Mouse (Mus musculus): ENCODE data around the gene Rpl5. TPM values are rescaled to one million over a fixed set of nuclear protein-coding genes. Genes with fewer than 3 reads are reported as not detected.
"Not testable (repeated sequence)": the region's sequence is repeated elsewhere in the genome, so short reads cannot be mapped to it uniquely, and the experiment has no call there.

The Rpl5 gene
- polyA plus RNA-seq, 1 experiment from 2014 or later: 65.2 TPM

DNA sequence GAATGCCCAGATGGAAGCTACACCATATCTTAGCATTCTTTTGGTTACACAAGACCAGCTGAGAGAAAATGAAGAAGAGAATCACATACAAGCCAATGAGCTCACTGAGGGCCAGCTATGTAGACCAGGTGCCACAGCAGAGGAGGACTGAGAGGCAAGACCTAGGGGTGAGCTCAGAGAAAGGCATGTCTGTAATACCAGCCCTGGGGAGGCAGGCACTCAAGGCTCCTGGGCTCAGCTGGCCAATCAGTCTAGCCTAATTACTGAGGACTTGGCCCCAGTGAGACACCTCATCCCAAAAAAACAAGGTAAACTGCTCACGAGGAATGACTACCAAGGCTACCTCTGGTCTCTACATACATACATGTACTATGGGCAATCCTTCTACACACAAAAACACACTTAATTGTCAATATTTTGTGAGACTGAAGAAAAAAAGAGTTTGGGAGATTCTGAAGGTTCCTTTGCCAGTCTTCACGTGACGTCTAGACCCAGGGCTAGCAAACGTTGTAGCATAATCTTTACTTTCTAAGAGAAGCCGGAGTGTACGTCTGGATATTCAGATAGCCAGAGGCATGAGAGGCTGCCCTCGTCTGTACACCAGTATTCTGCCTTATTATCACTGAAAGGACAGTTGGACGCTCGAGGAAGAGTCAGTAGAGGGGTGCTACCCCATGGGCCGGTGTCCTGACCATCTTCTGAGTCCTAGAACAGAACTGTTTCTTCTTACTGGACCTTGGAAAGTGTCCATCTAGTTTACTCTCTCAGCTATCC, 34.7 kb downstream of the Rpl5 start:
- Histone ChIP-seq H3K27ac (replicated peaks) (no peak overlapping the region), H3K27me3 (no peaks in the 10 kb centered on the region), H3K4me2 (replicated peaks) (no peak overlapping the region), H3K36me3 (no peaks in the 10 kb centered on the region), H3K4me3 (no peak overlapping the region), H3K4me1 (no peaks in the 10 kb centered on the region), H3K9ac (replicated peaks) (no peak overlapping the region), H3K9me3 (no peaks in the 10 kb centered on the region)
- no peak for ATAC-seq (ENCODE audit: low FRiP score, low read depth)
- 88% methylated on average over 10 of the region's 10 CpGs for WGBS

DNA sequence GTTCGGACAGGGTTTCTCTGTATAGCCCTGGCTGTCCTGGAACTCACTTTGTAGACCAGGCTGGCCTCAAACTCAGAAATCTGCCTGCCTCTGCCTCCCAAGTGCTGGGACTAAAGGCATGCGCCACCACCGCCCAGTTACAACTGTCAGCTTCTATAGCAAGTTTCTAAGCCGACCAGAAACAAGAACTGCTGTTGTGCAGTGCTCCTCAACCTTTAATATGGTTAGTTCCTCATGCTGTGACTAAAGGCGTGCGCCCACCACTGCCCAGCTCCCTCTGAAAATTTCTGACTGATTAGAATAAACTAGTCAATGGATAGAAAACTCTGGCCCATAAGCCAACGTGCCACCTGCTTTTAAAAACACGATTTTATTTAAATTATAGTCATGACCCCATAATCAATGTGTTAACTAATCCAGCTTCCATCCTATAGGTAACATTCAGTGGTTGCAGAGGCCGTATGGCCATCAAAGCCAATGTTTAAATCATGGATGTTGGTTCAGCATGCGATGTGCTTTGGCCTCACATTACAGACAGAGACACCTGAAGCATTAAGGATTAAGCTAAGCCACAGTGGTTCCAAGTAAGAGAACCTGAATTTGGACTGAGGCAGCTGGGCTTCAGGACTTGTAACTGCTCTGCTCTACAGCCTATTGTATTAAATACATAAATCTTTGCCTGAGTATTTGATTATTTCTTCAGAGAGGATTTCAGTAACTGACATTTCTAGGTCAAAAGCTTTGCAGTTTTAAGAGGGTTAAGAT, 36.5 kb downstream of the Rpl5 start:
- Histone ChIP-seq H3K27me3 (no peaks in the 10 kb centered on the region), H3K27ac (replicated peaks) (no peak overlapping the region), H3K4me3 (no peak overlapping the region), H3K9ac (replicated peaks) (no peak overlapping the region), H3K36me3 (no peaks in the 10 kb centered on the region), H3K9me3 (no peaks in the 10 kb centered on the region), H3K4me2 (replicated peaks) (no peak overlapping the region), H3K4me1 (no peaks in the 10 kb centered on the region)
- 87% methylated on average over 10 of the region's 10 CpGs for WGBS
- no peak for ATAC-seq (ENCODE audit: low FRiP score, low read depth)

GRCm38 (mm10) chr5:107938483-107938882, 38.2 kb downstream of the Rpl5 start:
- 87% methylated on average over 1 of the region's 1 CpGs for WGBS
- ATAC-seq (ENCODE audit: low FRiP score, low read depth); H3K9me3 ChIP-seq; H3K27me3 ChIP-seq; H3K4me1 ChIP-seq; H3K36me3 ChIP-seq; H3K4me3 ChIP-seq; H3K27ac ChIP-seq (replicated peaks); H3K4me2 ChIP-seq (replicated peaks); H3K9ac ChIP-seq (replicated peaks): not testable (repeated sequence)

- no peak overlapping the region for H3K9ac ChIP-seq (replicated peaks)
- H3K36me3 ChIP-seq: no peaks in the 10 kb centered on the region
- no peaks in the 10 kb centered on the region for H3K9me3 ChIP-seq
- WGBS: 88% methylated on average over 2 of the region's 2 CpGs
- H3K27ac ChIP-seq (replicated peaks): no peak overlapping the region
- H3K27me3 ChIP-seq: no peaks in the 10 kb centered on the region
- no peak overlapping the region for H3K4me3 ChIP-seq
- H3K4me1 ChIP-seq: no peaks in the 10 kb centered on the region
- ATAC-seq (ENCODE audit: low FRiP score, low read depth): no peak
- H3K4me2 ChIP-seq (replicated peaks): no peak overlapping the region
These were observed 38.6 kb downstream of the Rpl5 start for GRCm38 (mm10) chr5:107938886-107939285.

DNA sequence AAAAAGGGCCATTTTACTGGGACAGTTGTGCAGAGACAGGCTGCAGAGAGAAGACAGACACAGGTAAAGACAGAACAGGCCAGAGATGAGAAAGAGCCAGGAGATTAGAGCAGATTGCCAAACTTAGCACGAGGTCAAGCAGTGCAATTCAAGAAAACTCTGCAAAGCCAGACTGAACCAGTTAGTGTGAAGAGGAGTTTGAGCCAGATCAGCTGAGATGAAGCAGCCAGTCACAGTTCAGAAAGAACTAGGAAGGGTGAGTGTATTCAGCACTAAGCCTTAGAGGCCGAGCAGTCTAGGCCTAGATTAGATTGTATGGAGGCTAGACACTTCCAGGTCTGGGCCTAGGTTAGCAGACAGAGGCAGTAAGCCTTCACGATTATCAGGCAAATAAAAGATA, 39.4 kb downstream of the Rpl5 start:
- Histone ChIP-seq H3K4me3 (no peak overlapping the region), H3K27me3 (no peaks in the 10 kb centered on the region), H3K9me3 (no peaks in the 10 kb centered on the region), H3K27ac (replicated peaks) (no peak overlapping the region), H3K4me2 (replicated peaks) (no peak overlapping the region), H3K36me3 (no peaks in the 10 kb centered on the region), H3K4me1 (no peaks in the 10 kb centered on the region), H3K9ac (replicated peaks) (no peak overlapping the region)
- 77% methylated on average over 3 of the region's 3 CpGs for WGBS
- no peak for ATAC-seq (ENCODE audit: low FRiP score, low read depth)

DNA sequence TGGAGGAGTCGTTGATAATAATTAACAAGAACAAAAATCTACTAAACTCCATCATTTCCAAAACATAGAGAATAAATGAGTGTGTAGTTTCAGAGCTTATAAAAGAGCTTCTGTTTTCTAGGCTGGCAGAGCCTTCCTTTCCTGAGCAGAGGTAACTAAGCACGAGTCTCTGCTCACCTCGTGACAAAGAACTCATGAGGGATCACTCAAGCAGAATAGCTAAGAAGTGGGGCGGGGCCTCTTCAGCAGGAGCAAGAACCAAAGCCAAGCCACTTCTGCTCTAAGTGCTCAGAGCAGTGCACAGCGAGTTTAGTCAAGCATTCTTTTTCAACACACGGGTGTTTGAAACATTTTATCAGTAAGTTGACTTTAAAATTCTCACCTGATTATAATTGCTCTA, 40.9 kb downstream of the Rpl5 start:
- no peak for ATAC-seq (ENCODE audit: low FRiP score, low read depth)
- WGBS: 44% methylated on average over 6 of the region's 6 CpGs

GRCm38 (mm10) chr5:107942941-107943340, 42.6 kb downstream of the Rpl5 start:
- H3K9ac ChIP-seq (replicated peaks): no peak overlapping the region
- no peak overlapping the region for H3K27ac ChIP-seq (replicated peaks)
- no peaks in the 10 kb centered on the region for H3K4me1 ChIP-seq
- H3K27me3 ChIP-seq: no peaks in the 10 kb centered on the region
- H3K36me3 ChIP-seq: no peaks in the 10 kb centered on the region
- ATAC-seq (ENCODE audit: low FRiP score, low read depth): no peak
- WGBS: 89% methylated on average over 1 of the region's 1 CpGs
- H3K9me3 ChIP-seq: no peaks in the 10 kb centered on the region
- no peak overlapping the region for H3K4me2 ChIP-seq (replicated peaks)
- H3K4me3 ChIP-seq: no peak overlapping the region

More for the DNA sequence above, 40.9 kb downstream of the Rpl5 start:
- no peaks in the 10 kb centered on the region for H3K36me3 ChIP-seq
- H3K9ac ChIP-seq (replicated peaks): no peak overlapping the region
- H3K4me2 ChIP-seq (replicated peaks): no peak overlapping the region
- no peaks in the 10 kb centered on the region for H3K9me3 ChIP-seq
- no peak overlapping the region for H3K27ac ChIP-seq (replicated peaks)
- no peaks in the 10 kb centered on the region for H3K4me1 ChIP-seq
- H3K27me3 ChIP-seq: no peaks in the 10 kb centered on the region
- no peak overlapping the region for H3K4me3 ChIP-seq

DNA sequence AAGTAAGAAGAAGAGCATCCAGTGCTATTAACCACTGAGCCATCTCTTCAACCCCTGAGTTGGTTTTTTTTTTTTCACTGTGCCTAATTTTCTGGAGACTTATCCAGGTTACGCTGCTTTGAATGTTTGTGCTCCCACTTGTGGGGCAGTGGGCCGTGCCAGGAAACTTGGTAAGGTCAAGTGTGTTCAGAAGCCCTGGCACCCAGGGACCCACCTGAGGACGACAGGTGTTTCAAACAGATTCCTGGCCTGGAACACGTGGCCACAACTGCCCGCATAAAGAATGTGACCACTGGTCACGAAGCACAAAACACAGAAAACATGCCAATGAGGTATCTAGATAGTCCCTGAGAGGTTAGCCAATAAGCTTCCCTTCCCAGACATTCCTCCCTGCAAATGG, 43.2 kb downstream of the Rpl5 start:
- Histone ChIP-seq H3K27ac (replicated peaks) (no peak overlapping the region), H3K4me2 (replicated peaks) (no peak overlapping the region), H3K9ac (replicated peaks) (no peak overlapping the region), H3K36me3 (no peaks in the 10 kb centered on the region), H3K27me3 (no peaks in the 10 kb centered on the region), H3K9me3 (no peaks in the 10 kb centered on the region), H3K4me1 (no peaks in the 10 kb centered on the region), H3K4me3 (no peak overlapping the region)
- WGBS: 92% methylated on average over 6 of the region's 6 CpGs
- no peak for ATAC-seq (ENCODE audit: low FRiP score, low read depth)

GRCm38 (mm10) chr5:107946475-107946874, 46.2 kb downstream of the Rpl5 start:
- Histone ChIP-seq H3K27ac (replicated peaks) (no peak overlapping the region), H3K36me3 (no peaks in the 10 kb centered on the region), H3K9me3 (no peaks in the 10 kb centered on the region), H3K9ac (replicated peaks) (no peak overlapping the region), H3K4me1 (no peaks in the 10 kb centered on the region), H3K4me2 (replicated peaks) (no peak overlapping the region), H3K27me3 (no peaks in the 10 kb centered on the region), H3K4me3 (no peak overlapping the region)
- no peak for ATAC-seq (ENCODE audit: low FRiP score, low read depth)
- WGBS: 87% methylated on average over 1 of the region's 1 CpGs

DNA sequence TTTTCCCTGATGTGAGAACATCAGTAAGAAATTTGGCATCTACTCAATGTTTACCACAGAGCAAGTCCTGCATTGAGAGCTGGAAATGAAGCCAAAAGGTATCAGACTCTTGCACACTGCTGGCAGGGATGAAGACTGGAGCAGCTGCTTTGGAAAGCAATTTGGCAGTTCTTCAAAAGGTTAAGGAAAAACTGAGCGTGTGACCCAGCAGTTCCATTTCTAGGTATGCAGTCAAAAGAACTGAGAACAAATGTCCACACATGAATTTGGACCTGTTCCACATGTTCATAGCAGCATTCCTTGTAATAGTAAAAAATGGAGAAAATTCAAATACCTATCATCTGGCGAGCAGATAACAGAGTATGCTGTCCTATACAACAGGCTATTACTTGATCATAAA, 47.2 kb downstream of the Rpl5 start:
- H3K27ac ChIP-seq (replicated peaks): no peak overlapping the region
- no peak overlapping the region for H3K4me3 ChIP-seq
- no peak for ATAC-seq (ENCODE audit: low FRiP score, low read depth)
- no peaks in the 10 kb centered on the region for H3K9me3 ChIP-seq
- H3K9ac ChIP-seq (replicated peaks): no peak overlapping the region
- 87% methylated on average over 2 of the region's 2 CpGs for WGBS
- H3K36me3 ChIP-seq: no peaks in the 10 kb centered on the region
- no peak overlapping the region for H3K4me2 ChIP-seq (replicated peaks)
- H3K4me1 ChIP-seq: no peaks in the 10 kb centered on the region
- H3K27me3 ChIP-seq: no peaks in the 10 kb centered on the region

- no peak overlapping the region for H3K27ac ChIP-seq (replicated peaks)
- 95% methylated on average over 1 of the region's 1 CpGs for WGBS
- no peak overlapping the region for H3K9ac ChIP-seq (replicated peaks)
- H3K9me3 ChIP-seq: no peaks in the 10 kb centered on the region
- H3K4me2 ChIP-seq (replicated peaks): no peak overlapping the region
- H3K4me3 ChIP-seq: no peak overlapping the region
- H3K27me3 ChIP-seq: no peaks in the 10 kb centered on the region
- no peaks in the 10 kb centered on the region for H3K36me3 ChIP-seq
- ATAC-seq (ENCODE audit: low FRiP score, low read depth): no peak
- H3K4me1 ChIP-seq: no peaks in the 10 kb centered on the region
These were observed 48.6 kb downstream of the Rpl5 start for GRCm38 (mm10) chr5:107948899-107949298.

DNA sequence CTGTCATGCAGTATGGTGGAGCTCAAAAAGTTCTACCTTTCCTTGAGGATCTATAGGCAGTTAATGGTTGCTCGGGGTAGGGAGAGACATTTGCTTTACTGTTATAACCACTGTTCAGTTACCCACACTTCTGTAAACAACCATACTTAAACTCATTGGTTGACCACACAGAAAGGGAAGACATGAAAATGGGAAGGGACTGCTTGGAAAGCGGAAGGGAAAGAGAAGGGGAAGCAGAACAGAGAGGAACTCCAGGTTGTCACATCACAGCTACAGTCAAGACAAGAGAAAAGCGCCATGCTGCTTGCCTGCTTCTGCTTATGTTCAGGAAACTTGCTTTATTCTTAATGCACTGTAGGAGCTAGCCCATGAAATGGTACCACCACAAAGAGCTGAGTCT, 49.3 kb downstream of the Rpl5 start:
- Histone ChIP-seq H3K4me2 (replicated peaks) (no peak overlapping the region), H3K27ac (replicated peaks) (no peak overlapping the region)

More for the DNA sequence above, 49.3 kb downstream of the Rpl5 start:
- no peak overlapping the region for H3K4me3 ChIP-seq
- no peak overlapping the region for H3K9ac ChIP-seq (replicated peaks)
- H3K36me3 ChIP-seq: no peaks in the 10 kb centered on the region
- no peak for ATAC-seq (ENCODE audit: low FRiP score, low read depth)
- WGBS: 93% methylated on average over 3 of the region's 3 CpGs
- H3K9me3 ChIP-seq: no peaks in the 10 kb centered on the region
- no peaks in the 10 kb centered on the region for H3K27me3 ChIP-seq
- H3K4me1 ChIP-seq: no peaks in the 10 kb centered on the region
